Mouse (Mus musculus) E14TG2a.4 (cell line): ENCODE measurements around the gene Gm3448.

Experiments
- CTCF ChIP-seq: conservative IDR thresholded peaks from 2 replicates; pipeline ENCODE4 v1.5.1; 2014; ENCODE audit warnings: low read length
- NANOG ChIP-seq: IDR thresholded peaks from 2 replicates; pipeline ENCODE4 v1.6.1; 2014; ENCODE audit warnings: borderline replicate concordance, low read length, mixed read lengths
- POU5F1 ChIP-seq: IDR thresholded peaks from 2 replicates; pipeline ENCODE4 v1.6.1; 2014; ENCODE audit warnings: low read length, borderline replicate concordance

GRCm38 (mm10) chr17:15077536-15077935 lies 36.2 kb upstream of the Gm3448 start:
- TF ChIP-seq CTCF = no peak
- no peak for TF ChIP-seq POU5F1
- TF ChIP-seq NANOG = no peak
